Mouse (Mus musculus): ENCODE results near the gene Xpo4.

The Xpo4 gene

GRCm38 (mm10) chr14:57606663-57607365 is 58.4 kb downstream of the Xpo4 start:
- no peak for DNase-seq

- DNase-seq = no peak
These were observed 72.0 kb downstream of the Xpo4 start for GRCm38 (mm10) chr14:57593279-57593678.

GRCm38 (mm10) chr14:57591830-57592229 is 73.4 kb downstream of the Xpo4 start:
- DNase-seq = no peak

- DNase-seq = no peak
These were observed 88.7 kb downstream of the Xpo4 start for GRCm38 (mm10) chr14:57576364-57577060.

GRCm38 (mm10) chr14:57574792-57575587 is 90.2 kb downstream of the Xpo4 start:
- DNase-seq = no peak

GRCm38 (mm10) chr14:57571155-57572133 is 93.8 kb downstream of the Xpo4 start, which contains the start of gene Eef1akmt1:
Eef1akmt1 (minus strand) TSS chr14:57571612.
- peak; percentile 92 to 96 for DNase-seq

GRCm38 (mm10) chr14:57565626-57566025 is 99.6 kb downstream of the Xpo4 start:
- no peak for DNase-seq

GRCm38 (mm10) chr14:57556922-57557321 is 108.3 kb downstream of the Xpo4 start:
- DNase-seq = no peak

GRCm38 (mm10) chr14:57555471-57556070 is 109.7 kb downstream of the Xpo4 start:
- DNase-seq = no peak

GRCm38 (mm10) chr14:57554434-57554833 is 110.8 kb downstream of the Xpo4 start:
- no peak for DNase-seq

- DNase-seq = no peak
These were observed 112.3 kb downstream of the Xpo4 start for GRCm38 (mm10) chr14:57552945-57553344.

GRCm38 (mm10) chr14:57547062-57547461 is 118.2 kb downstream of the Xpo4 start:
- no peak for DNase-seq

GRCm38 (mm10) chr14:57546557-57547021 is 118.6 kb downstream of the Xpo4 start:
- no peak for DNase-seq

GRCm38 (mm10) chr14:57546131-57546530 is 119.1 kb downstream of the Xpo4 start:
- no peak for DNase-seq

- DNase-seq = no peak
These were observed 119.7 kb downstream of the Xpo4 start for GRCm38 (mm10) chr14:57545526-57545925.

- DNase-seq = no peak
These were observed 121.7 kb downstream of the Xpo4 start for GRCm38 (mm10) chr14:57543420-57544039.

GRCm38 (mm10) chr14:57542231-57542630 is 123.0 kb downstream of the Xpo4 start:
- DNase-seq = peak; percentile 13 to 16

- DNase-seq = no peak
These were observed 124.5 kb downstream of the Xpo4 start for GRCm38 (mm10) chr14:57540683-57541082.

GRCm38 (mm10) chr14:57537261-57538015 is 127.8 kb downstream of the Xpo4 start:
- peak in 1 of 2 experiments; percentile 20 for DNase-seq

- no peak for DNase-seq
These were observed 128.4 kb downstream of the Xpo4 start for GRCm38 (mm10) chr14:57536820-57537219.
